Mouse (Mus musculus) limb, embryonic 11.5 days (tissue): ENCODE results near the gene Lamp2. TPM values are rescaled to one million over a fixed set of nuclear protein-coding genes. Genes with fewer than 3 reads are reported as not detected.

Experiments
- polyA plus RNA-seq: library from polyadenylated mRNA; unstranded; fragments of >200 nt; fragmentation: Nextera tagmentation; extraction: Ambion mirVana; gene quantifications from 2 replicates; pipeline ENCODE4 v1.2.1, GENCODE M21; 2014

The Lamp2 gene
- polyA plus RNA-seq, 1 experiment from 2014 or later, result 88.4 TPM

Other genes with a start within 250 kb of the Lamp2 start
- gene Tmem255a, start 204.0 kb downstream of the Lamp2 start, polyA plus RNA-seq, result 30.4 and 31.0 TPM in 2 replicates
- not detected in 2 replicates for gene Atp1b4, start 140.3 kb downstream of the Lamp2 start, polyA plus RNA-seq
- 63.0 and 63.6 TPM in 2 replicates for gene Cul4b, start 119.7 kb upstream of the Lamp2 start, polyA plus RNA-seq
- 71.2 and 83.2 TPM in 2 replicates for gene Mcts1, start 144.1 kb upstream of the Lamp2 start, polyA plus RNA-seq
- gene C1galt1c1, start 178.6 kb upstream of the Lamp2 start, polyA plus RNA-seq, result 18.3 and 19.1 TPM in 2 replicates